Mouse (Mus musculus): ENCODE measurements at regions not wholly inside any gene's neighbourhood (a gene's known extent, or its start where the extent isn't known, plus 50 kb on each side); places are given as distances from the start of the nearest gene placed in this dataset.
A peak's percentile ranks its signal among the peaks of the same experiment; 100 is the strongest.
"Not testable (repeated sequence)": the region's sequence is repeated elsewhere in the genome, so short reads cannot be mapped to it uniquely, and the experiment has no call there.

- DNase-seq = not testable (repeated sequence)
Observed at GRCm38 (mm10) chr11:41090391-41090900, 335.3 kb upstream of the Ccng1 start.

GRCm38 (mm10) chr11:41063570-41063969 is 308.5 kb upstream of the Ccng1 start:
- no peak for DNase-seq

- no peak for DNase-seq
Observed at GRCm38 (mm10) chr11:41057796-41058195, 302.7 kb upstream of the Ccng1 start.

GRCm38 (mm10) chr11:41030018-41030417 is 274.9 kb upstream of the Ccng1 start:
- no peak for DNase-seq

- DNase-seq = no peak
Observed at GRCm38 (mm10) chr11:41010096-41010495, 255.0 kb upstream of the Ccng1 start.

GRCm38 (mm10) chr11:40972806-40973205 is 217.7 kb upstream of the Ccng1 start:
- no peak for DNase-seq

- peak; percentile 76 to 77 for DNase-seq
Observed at GRCm38 (mm10) chr11:40927168-40927567, 172.1 kb upstream of the Ccng1 start.

- DNase-seq = no peak
Observed at GRCm38 (mm10) chr11:40891485-40891884, 136.4 kb upstream of the Ccng1 start.

GRCm38 (mm10) chr11:40884509-40884908 is 129.4 kb upstream of the Ccng1 start:
- DNase-seq = no peak

GRCm38 (mm10) chr11:40879589-40879988 is 124.5 kb upstream of the Ccng1 start:
- DNase-seq = no peak

- no peak for DNase-seq
Observed at GRCm38 (mm10) chr11:40873002-40873401, 117.9 kb upstream of the Ccng1 start.

- peak; percentile 52 to 60 for DNase-seq
Observed at GRCm38 (mm10) chr11:40865694-40866093, 110.6 kb upstream of the Ccng1 start.

- peak in 1 of 2 experiments; percentile 9 for DNase-seq
Observed at GRCm38 (mm10) chr11:40851361-40851760, 96.2 kb upstream of the Ccng1 start.

GRCm38 (mm10) chr11:40850652-40851092 is 95.6 kb upstream of the Ccng1 start:
- peak; percentile 14 to 36 for DNase-seq

GRCm38 (mm10) chr11:40846586-40846985 is 91.5 kb upstream of the Ccng1 start:
- no peak for DNase-seq

- DNase-seq = peak in 1 of 2 experiments; percentile 3
Observed at GRCm38 (mm10) chr11:40835393-40835792, 80.3 kb upstream of the Ccng1 start.
